Mouse (Mus musculus) gastrocnemius, adult 18-20 months (tissue): ENCODE measurements at regions not wholly inside any gene's neighbourhood (a gene's known extent, or its start where the extent isn't known, plus 50 kb on each side); places are given as distances from the start of the nearest gene placed in this dataset.
"Not testable (repeated sequence)": the region's sequence is repeated elsewhere in the genome, so short reads cannot be mapped to it uniquely, and the experiment has no call there.

Experiments
- DNase-seq: peaks from one replicate; pipeline ENCODE4 v3.0.0; 2021; ENCODE audit warnings: low spot score

GRCm38 (mm10) chr12:114008491-114008890 lies 464.8 kb downstream of the Adam6a start:
- not testable (repeated sequence) for DNase-seq

- no peak for DNase-seq
Measured at GRCm38 (mm10) chr12:114009391-114009790, 465.7 kb downstream of the Adam6a start.

GRCm38 (mm10) chr12:114012860-114013259 lies 469.2 kb downstream of the Adam6a start:
- DNase-seq: not testable (repeated sequence)

DNA sequence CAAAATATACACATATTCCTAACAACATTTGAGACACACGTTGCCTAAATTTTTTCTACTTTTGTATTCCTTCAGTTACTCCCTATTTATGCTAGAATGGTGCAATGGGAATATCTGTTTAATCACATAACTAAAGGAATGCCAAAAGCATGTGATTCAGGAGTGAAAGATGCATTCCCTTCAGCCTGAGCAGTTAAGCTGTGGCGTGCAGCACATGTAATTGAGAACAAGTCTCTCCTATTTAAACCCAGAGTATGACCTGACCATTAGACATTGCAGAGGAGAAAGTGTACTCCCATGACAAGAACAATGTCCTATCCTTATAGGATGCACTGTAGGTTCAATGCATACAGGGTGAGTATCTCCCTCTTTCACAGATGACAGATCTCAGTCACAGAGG lies 493.3 kb downstream of the Adam6a start:
- not testable (repeated sequence) for DNase-seq

DNA sequence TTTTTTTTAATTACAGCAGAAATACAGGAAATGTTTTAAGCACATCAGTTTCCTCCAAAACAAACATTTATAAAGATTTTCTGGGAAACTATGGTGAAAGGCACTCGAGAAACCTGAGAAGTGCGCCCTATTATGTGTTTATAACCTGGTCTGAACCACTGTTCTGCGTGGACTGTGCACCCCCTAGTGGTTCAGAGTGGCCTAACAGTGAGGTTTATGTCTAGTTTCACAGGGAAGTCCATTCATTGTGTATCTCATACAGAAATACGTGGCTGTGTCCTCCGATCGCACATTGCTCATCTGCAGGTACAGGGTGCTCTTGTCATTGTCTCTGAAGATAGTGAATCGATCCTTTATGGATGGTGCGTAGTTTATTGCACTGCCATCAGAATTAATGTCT lies 504.3 kb downstream of the Adam6a start:
- DNase-seq: not testable (repeated sequence)

GRCm38 (mm10) chr12:114053341-114053740 lies 509.6 kb downstream of the Adam6a start:
- no peak for DNase-seq

DNA sequence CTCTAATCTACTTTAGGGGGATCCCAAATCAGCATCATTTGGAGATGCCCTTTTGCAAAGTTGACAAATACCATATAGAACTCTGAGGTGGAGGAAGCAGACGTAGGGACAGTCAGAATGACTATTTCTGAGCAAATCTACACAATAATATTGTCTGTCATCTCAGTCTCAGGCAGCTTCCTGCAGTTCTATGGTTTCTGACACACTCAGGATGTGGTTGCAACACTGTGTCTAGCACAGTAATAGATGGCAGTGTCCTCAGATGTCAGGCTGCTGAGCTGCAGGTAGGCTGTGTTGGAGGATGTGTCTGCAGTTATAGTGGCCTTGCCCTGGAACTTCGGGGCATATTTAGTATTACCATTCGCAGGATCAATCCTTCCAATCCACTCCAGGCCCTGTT lies 515.9 kb downstream of the Adam6a start:
- DNase-seq: no peak

GRCm38 (mm10) chr12:114067166-114067565 lies 523.5 kb downstream of the Adam6a start:
- DNase-seq: no peak

GRCm38 (mm10) chr12:114108731-114109130 lies 565.0 kb downstream of the Adam6a start:
- DNase-seq: not testable (repeated sequence)

- DNase-seq: no peak
Measured at GRCm38 (mm10) chr12:114134897-114135296, 591.2 kb downstream of the Adam6a start.

DNA sequence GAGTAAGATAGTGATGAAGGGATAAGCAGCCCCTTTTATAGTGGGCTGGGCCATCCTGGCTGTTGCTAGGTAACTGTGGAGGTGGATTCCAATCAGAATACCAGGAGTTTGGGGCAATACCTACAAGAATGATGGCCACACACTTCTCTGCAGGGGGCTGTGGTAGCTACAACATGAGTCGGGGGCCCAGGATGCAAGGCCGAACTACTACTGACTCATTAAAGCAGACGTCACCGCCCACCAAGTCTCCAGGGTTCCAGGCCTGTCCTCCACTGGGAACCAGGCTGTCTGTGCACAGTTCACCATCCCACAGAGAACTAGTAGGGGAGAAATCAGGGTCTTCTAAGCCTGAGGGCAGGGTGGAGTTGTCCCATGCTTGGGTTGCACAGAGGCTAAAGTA lies 605.1 kb downstream of the Adam6a start:
- DNase-seq: no peak

DNA sequence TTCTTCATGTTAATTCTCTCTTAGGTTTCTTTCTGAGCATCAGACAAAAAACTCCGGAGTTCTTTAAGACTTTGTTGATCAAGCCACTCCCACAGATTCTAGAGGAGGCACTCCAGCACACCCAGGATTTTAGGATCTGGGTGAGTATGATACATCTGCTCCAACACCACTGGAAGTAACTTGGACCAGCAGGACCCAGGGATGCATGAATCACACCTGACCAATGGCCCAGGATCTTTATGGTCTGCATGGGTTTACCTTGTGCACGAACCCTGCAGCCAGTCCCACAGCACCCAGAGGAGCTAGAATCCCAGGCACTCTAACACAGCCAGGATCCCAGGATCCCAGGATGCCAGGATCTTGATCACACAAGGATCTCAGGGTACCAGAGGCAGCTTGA lies 628.6 kb downstream of the Adam6a start:
- no peak for DNase-seq

DNA sequence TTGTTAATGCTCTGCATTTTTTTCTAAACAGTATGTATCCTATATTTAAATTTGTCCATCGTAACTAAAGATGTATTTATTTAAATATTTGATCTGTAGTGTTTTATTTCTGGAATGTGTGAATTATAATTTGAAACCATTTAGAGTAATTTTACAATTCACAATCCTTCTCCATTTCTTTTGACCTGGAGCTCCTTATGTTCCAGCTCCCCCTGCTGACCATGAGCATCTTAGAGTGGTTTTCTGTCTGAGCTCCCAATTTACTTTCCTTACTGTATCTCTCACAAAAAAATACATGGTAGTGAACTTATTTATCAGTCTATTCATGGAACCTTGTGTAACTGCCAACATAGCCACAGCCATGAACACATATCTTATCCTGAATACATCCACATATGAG lies 655.8 kb downstream of the Adam6a start:
- DNase-seq: no peak

DNA sequence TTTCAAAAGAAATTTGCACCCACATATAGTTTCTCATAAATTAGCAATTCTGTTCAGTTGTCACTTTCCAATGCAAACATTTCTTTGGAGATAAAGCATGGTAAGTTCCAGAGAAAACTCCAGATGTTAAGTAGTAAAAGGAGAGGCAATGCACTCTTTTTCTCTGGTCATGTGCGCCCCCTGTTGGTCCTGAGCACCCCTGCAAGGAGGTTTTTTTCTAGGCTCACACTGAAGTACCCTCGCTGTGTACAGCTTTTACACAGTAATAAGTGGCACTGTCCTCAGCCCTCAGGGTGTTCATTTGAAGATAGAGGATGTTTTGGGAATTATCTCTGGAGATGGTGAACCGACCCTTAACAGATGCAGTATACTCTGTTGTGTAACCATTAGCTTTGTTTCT lies 678.8 kb downstream of the Adam6a start:
- no peak for DNase-seq
